Mouse (Mus musculus): Measurements from ENCODE around the gene Tenm4.
A peak's percentile ranks its signal among the peaks of the same experiment; 100 is the strongest.

Gene Tenm4

DNA sequence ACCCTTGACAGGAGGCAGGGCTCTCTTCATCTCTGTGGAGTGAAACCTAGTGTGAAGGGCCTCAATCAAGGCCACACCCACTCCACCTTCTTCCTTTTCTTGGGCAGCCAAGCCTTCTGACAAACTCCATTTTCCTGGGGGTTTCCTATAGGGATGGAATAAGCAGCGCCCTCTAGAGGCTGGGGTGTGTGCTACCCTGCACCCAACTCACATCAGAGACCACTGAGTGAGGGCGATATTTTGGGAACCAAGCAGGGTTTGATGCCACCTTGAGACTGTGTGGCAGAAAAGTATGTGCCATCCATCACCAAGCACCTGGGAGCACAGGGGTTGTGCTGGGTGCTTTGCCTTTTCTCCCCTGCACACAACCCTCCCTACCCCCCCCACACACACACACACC, 483.2 kb downstream of the Tenm4 start:
- peak; percentile 36 for DNase-seq

DNA sequence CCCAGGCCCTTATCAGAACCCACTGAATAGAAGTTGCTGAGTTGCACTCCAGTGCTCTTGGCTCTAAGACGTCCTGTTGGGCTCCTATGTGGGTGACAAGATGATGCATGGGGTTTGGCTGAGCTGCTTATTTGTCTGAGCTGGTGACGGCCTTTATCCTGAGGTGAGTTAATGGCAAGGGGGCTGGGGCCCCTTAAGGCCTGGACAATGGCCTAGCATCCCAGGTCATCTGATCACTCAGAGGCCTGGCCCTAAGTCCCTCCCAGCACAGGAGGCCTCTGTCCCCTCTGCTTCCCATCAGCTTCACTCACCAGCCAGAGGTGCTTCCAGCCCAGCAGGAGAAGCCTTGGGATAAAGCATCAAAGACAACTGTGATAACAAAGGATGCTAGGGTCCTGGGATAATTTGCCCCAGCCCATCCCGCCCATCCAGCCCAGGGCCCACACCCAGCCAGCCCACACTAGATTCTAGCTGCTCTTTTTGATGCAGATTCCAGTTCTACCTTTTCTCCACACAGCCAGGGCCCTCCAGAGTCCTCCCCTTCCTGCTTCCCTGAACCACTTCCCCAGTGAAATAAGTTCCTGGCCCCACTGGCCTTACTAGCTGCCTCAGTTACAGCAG, 484.2 kb downstream of the Tenm4 start:
- no peak for DNase-seq

DNA sequence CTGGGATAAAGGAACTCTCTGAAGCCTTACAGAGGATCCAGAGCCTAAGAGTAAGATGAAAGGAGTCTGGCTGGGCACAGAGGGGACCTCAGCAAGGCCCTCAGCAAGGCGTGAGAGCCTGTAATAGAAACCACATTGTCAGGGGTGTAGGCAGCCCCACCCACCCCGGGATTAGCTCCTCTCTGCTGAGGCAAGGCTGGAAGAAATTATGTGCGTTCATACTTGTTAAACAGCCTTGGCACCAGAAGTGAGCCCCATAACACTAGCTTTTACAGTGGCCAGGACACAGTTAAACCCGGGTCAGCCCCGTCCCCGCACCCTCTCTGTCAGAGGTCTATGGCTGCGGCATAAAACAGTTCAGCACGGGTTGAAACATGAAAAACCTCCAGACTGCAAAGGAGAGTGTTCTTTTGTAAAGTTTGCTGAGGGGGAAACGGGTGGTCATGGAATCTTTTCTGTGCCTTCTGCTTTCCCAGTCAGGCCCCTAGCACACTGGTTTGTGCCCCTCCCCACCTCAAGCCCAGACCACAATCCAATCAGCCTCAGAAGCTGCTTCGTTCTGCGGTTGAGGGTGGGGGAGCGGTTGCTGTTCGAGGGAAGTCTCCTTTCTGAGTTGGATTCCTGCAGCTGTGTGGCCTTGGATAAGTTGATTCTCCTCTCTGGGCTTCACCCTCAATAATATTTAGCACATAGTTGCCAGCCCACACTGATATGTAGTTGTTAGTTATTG, 486.2 kb downstream of the Tenm4 start:
- DNase-seq: peak; percentile 19

GRCm38 (mm10) chr7:96657857-96658580, 487.0 kb downstream of the Tenm4 start:
- DNase-seq: no peak

- no peak for DNase-seq
These were observed 489.9 kb downstream of the Tenm4 start for GRCm38 (mm10) chr7:96660907-96661306.

- DNase-seq: no peak
These were observed 490.5 kb downstream of the Tenm4 start for GRCm38 (mm10) chr7:96661352-96662169.

DNA sequence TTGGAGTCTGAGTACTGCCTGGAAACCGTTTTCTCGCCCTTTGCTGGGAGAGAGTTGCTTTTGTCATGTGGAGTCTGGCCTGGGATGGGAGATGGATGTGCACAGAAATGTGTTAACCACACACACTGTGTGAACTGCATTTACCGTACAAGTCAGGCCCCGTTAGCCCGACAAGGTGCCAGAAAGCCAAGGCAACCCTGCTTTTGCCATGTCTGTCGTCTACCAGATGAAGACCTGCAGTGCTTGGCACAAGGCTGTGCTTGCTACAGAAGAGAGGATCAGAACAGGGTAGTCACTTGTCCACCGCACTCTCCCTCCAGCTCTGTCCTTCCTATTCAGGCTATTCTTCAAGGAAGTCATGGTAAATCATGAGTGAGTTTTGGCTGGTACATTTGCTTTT, 492.3 kb downstream of the Tenm4 start:
- DNase-seq: no peak

DNA sequence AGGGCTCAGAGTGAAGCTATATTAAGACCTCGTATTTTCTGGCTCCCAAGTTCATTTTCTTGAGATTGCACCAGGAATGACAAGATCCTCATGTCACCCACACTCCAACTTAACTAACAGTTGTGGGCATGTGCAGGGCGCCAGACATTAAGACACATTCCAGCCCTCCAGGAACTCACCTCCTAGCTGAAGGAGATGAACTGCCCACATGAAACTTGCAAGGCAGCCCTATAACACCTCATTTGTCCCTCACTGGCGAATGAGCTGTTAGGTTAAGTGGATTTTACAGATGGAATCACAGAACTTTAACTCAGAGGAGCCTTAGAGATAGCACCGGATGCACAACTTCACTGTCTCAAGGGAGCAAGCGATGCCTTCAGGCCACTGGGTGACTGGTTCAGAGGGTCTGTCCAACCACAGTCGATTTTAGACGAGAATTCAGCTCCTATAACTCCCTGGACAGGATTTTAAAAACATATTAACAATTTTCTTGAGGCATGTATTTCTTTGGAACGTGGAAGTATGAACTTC, 495.4 kb downstream of the Tenm4 start:
- DNase-seq: no peak

GRCm38 (mm10) chr7:96667688-96668087, 496.6 kb downstream of the Tenm4 start:
- DNase-seq: no peak

DNA sequence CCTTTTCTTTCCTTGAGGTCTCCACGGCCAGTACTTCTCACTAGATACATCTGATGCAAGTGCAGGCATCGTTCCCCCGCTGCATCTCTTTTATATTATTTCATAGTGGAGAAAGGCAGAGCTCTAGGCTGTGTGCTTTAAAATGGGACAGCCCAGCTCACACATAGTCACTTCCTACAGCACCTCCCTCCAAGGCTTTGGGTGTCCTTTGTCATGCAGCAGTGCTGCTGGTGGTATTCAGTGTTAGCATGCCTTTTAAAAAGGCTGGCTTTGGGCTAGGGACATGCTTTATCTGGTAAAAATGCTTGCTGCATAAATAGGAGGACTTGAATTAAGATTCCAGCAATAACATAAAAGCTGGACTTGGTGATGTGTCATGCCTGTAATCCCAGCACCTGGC, 499.0 kb downstream of the Tenm4 start:
- DNase-seq: no peak

GRCm38 (mm10) chr7:96672322-96672914, 501.4 kb downstream of the Tenm4 start:
- no peak for DNase-seq

- no peak for DNase-seq
These were observed 506.0 kb downstream of the Tenm4 start for GRCm38 (mm10) chr7:96677082-96677481.

DNA sequence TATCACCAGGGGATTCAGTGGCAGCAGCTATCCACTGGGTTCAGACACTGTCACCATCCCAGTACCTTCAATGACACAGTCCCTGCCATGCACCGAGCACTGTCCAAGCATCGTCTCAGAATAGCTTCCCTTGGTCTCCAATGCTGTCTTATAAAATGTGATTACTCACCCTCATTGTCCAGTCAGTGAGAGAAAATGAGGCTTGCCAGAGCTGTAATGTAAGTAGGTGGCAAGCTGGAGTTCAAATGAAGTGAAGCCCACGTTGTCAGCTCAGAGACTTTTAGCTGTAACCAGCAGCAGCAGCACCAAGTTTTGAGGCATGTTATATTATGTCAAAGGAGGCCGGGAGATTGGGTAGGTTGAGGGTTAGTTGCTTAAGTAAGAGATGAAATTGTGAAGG, 507.2 kb downstream of the Tenm4 start:
- no peak for DNase-seq

DNA sequence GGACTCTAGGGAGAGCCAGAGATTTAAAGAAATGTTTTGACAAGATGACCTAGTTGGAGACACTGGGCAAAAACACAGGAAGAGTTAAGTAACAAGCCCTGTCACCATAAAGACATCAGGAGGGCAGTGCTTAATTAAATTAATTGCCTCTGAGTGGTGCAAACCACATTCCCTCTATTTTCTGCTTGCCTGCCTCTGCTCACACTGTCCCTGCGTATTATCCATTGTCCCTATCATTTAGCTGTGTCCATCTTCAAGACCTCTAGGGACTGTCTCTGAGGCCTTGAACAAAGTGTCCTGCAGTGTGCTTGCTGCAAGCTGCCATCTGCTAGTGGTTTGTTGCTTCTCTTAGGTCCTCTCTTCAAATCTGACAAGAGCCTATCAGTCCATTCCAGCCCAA, 508.7 kb downstream of the Tenm4 start:
- DNase-seq: no peak

DNA sequence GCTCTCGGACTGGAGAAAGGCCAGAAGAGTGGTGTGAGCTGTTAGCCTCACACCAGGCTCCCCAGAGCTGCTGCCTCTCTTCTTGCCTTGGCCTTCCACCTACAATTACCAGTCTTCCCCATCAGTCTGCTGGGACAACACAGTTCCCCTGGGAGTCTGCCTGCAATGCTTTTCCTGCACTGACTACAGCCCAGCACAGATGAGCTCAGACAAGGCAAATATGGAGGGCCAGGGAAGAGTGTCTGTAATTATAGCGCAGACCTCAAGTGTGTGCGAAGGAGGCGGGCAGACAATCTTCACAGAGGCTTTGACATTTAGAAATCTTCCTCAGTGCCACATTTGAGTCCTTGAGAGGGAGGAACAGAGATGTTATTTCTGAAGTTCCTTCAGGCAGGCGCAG, 509.4 kb downstream of the Tenm4 start:
- no peak for DNase-seq

GRCm38 (mm10) chr7:96681808-96682207, 510.8 kb downstream of the Tenm4 start:
- DNase-seq: no peak

- no peak for DNase-seq
These were observed 517.1 kb downstream of the Tenm4 start for GRCm38 (mm10) chr7:96688141-96688540.

- no peak for DNase-seq
These were observed 530.2 kb downstream of the Tenm4 start for GRCm38 (mm10) chr7:96701097-96701845.

DNA sequence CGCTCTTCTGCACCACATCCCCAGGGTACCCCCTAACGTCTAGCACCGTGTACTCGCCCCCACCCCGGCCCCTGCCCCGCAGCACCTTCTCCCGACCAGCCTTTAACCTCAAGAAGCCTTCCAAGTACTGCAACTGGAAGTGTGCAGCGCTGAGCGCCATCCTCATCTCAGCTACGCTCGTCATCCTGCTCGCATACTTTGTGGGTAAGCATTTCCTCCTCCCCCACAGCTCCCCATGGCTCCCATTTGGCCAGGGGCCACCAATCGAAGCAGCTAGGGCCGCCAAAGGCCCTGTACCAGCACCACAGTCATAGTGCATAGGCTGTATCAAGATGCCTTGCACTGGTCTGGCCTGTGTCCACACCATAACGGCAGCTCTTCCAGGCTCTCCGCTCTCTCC, 532.9 kb downstream of the Tenm4 start:
- DNase-seq: peak; percentile 8

- DNase-seq: no peak
These were observed 534.5 kb downstream of the Tenm4 start for GRCm38 (mm10) chr7:96705307-96706129.

DNA sequence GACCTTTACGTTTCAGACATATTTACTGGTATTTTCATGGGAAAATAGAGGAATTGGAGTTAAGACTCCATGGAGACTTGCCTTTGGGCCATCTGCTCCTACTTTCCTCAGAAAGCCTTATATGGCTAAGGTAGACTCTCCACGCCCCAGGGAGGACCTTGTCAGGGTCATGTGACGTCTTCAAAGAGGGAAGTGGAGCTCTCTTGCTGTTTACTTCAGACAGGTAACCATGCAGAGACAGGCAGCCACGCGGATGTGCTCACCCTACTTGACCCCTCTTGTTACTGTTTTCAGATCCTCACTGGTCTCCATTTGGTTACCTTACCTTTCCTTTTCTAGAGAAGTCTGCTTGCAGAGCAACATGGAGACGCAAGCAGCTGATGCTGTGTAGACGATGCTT, 535.5 kb downstream of the Tenm4 start:
- no peak for DNase-seq

Data from thymus, postnatal 4 days (tissue).